In genomic region chr13:101729248-101730055, GRCm38 (mm10) we compare ENCODE assay signal across 9 mouse cellular contexts. TPM values are rescaled to one million over a fixed set of nuclear protein-coding genes. Genes with fewer than 3 reads are reported as not detected.
DNase-seq lines count a peak whose midpoint lies in the region; ATAC-seq and TF ChIP-seq lines count a peak whose summit lies in the region.
"Had no signal": no experiment of that assay in that cellular context is flagged by ENCODE, and none has a peak within 500 bp of the region (broad histone marks: within the 10 kb centered on the region; RNA-seq: fewer than 3 reads in every experiment).

No protein-coding gene starts in this region.

- 0 out of 2 replicates have a peak overlapping the region, but pooled peaks have one; percentile 30 for H3K27ac ChIP-seq in heart, embryonic 15.5 days
- no peak overlapping the region for H3K27ac ChIP-seq in forebrain, embryonic 15.5 days (replicated peaks)
- no peak overlapping the region for H3K27ac ChIP-seq in midbrain, embryonic 14.5 days (replicated peaks; ENCODE audit: low read depth, low read length)
- no peak overlapping the region for H3K27ac ChIP-seq in cerebellum, adult 2 months (ENCODE audit: insufficient read depth, low read length)

- no peak for TF ChIP-seq CTCF in brain, embryonic 14.5 days (IDR thresholded peaks at IDR 0.05; ENCODE audit: borderline replicate concordance, extremely low read depth, insufficient read depth, insufficient read length)
- no peak for TF ChIP-seq CTCF in cerebellum, adult 2 months (IDR thresholded peaks at IDR 0.05; ENCODE audit: borderline replicate concordance, insufficient read depth, low read depth, low read length)

- H3K36me3 ChIP-seq in heart, embryonic 15.5 days = no peaks in the 10 kb centered on the region
- no peaks in the 10 kb centered on the region for H3K36me3 ChIP-seq in forebrain, embryonic 15.5 days
- H3K36me3 ChIP-seq in midbrain, embryonic 14.5 days (ENCODE audit: control insufficient read depth, insufficient read depth, low read length) = no peaks in the 10 kb centered on the region

- H3K9ac ChIP-seq in heart, embryonic 15.5 days = no peak overlapping the region
- H3K9ac ChIP-seq in forebrain, embryonic 15.5 days (replicated peaks) = no peak overlapping the region
- H3K9ac ChIP-seq in midbrain, embryonic 14.5 days (replicated peaks; ENCODE audit: low read length) = no peak overlapping the region

- no peaks in the 10 kb centered on the region for H3K9me3 ChIP-seq in heart, embryonic 15.5 days (replicated peaks)
- no peaks in the 10 kb centered on the region for H3K9me3 ChIP-seq in forebrain, embryonic 15.5 days
- no peaks in the 10 kb centered on the region for H3K9me3 ChIP-seq in midbrain, embryonic 14.5 days (ENCODE audit: control insufficient read depth, low read length)

- TF ChIP-seq POLR2A in brain, embryonic 14.5 days (IDR thresholded peaks at IDR 0.05; ENCODE audit: borderline replicate concordance, extremely low read depth, insufficient read depth, insufficient read length, poor library complexity, severe bottlenecking) = no peak
- no peak for TF ChIP-seq POLR2A in cerebellum, adult 2 months (IDR thresholded peaks at IDR 0.05; ENCODE audit: borderline replicate concordance, insufficient read depth, low read length)

- no peak overlapping the region for H3K4me3 ChIP-seq in heart, embryonic 15.5 days
- no peak overlapping the region for H3K4me3 ChIP-seq in forebrain, embryonic 15.5 days
- H3K4me3 ChIP-seq in midbrain, embryonic 14.5 days (replicated peaks; ENCODE audit: low read depth, low read length) = no peak overlapping the region
- H3K4me3 ChIP-seq in cerebellum, adult 2 months (replicated peaks; ENCODE audit: insufficient read depth, low read depth, low read length) = no peak overlapping the region

- H3K27me3 ChIP-seq in heart, embryonic 15.5 days = no peaks in the 10 kb centered on the region
- no peaks in the 10 kb centered on the region for H3K27me3 ChIP-seq in forebrain, embryonic 15.5 days
- H3K27me3 ChIP-seq in midbrain, embryonic 14.5 days (ENCODE audit: control insufficient read depth, insufficient read depth, low read length) = no peaks in the 10 kb centered on the region
- no peaks in the 10 kb centered on the region for H3K27me3 ChIP-seq in cerebellum, adult 2 months (ENCODE audit: control insufficient read depth, insufficient read depth, low read length)

- ATAC-seq in heart, embryonic 15.5 days (replicated peaks; ENCODE audit: insufficient number of reproducible peaks, insufficient read depth, low FRiP score, low read depth) = 0 out of 2 replicates have a peak, but pooled peaks have one; percentile 21
- peak; percentile 41 for ATAC-seq in forebrain, embryonic 15.5 days (replicated peaks)
- no peak; the same call in 1 of the 2 replicates for ATAC-seq in midbrain, embryonic 14.5 days (ENCODE audit: low FRiP score, low TSS enrichment)
- ATAC-seq: inflammation-experienced regulatory T-cells, adult 6 months had no signal

- intact Hi-C loops in heart, postnatal 14 days (cut with DNase I) = loop anchor here (5.0 to 10.0 kb wide), 3 partner anchors 185 to 918 kb away; no protein-coding TSS in a partner anchor

- H3K4me1 ChIP-seq in heart, embryonic 15.5 days (replicated peaks) = peaks cover 25% of the 10 kb centered on the region
- H3K4me1 ChIP-seq in forebrain, embryonic 15.5 days = peaks cover 11% of the 10 kb centered on the region; the same call in 1 of the 2 replicates
- peaks cover 10% of the 10 kb centered on the region for H3K4me1 ChIP-seq in midbrain, embryonic 14.5 days (ENCODE audit: control insufficient read depth, insufficient read depth, low read length)
- no peaks in the 10 kb centered on the region for H3K4me1 ChIP-seq in cerebellum, adult 2 months (ENCODE audit: control insufficient read depth, insufficient read depth, low read length)

- no peak overlapping the region for H3K4me2 ChIP-seq in heart, embryonic 15.5 days
- H3K4me2 ChIP-seq in forebrain, embryonic 15.5 days (replicated peaks) = no peak overlapping the region
- no peak overlapping the region for H3K4me2 ChIP-seq in midbrain, embryonic 14.5 days (ENCODE audit: low read length)

- 69% methylated on average over 4 of the region's 4 CpGs for WGBS in heart, embryonic 15.5 days
- 47% methylated on average over 4 of the region's 4 CpGs for WGBS in forebrain, embryonic 15.5 days
- WGBS in midbrain, embryonic 14.5 days = 44% methylated on average over 4 of the region's 4 CpGs
- WGBS in cerebellum, adult 2 months = 74% methylated on average over 4 of the region's 4 CpGs

- DNase-seq in heart, postnatal 14 days = no peak
- DNase-seq in brain, embryonic 14.5 days (ENCODE audit: low read depth) = peak; percentile 63
- DNase-seq in midbrain, embryonic 14.5 days = peak; percentile 44
- no peak for DNase-seq in layer of hippocampus, adult 8-10 months (ENCODE audit: low spot score in 2 of 2)
- no peak for DNase-seq in cerebellum, adult 2 months
- no peak for DNase-seq in right cerebral cortex, postnatal 36 days (ENCODE audit: low spot score in 2 of 2)

RNA-seq across cellular contexts. Expression of gene Pik3r1, which starts 38.6 kb away (rescaled TPM):
- 20.2 and 23.8 TPM in 2 replicates for polyA plus RNA-seq in heart, embryonic 15.5 days (2015; fragmentation: Nextera tagmentation; extraction: Ambion mirVana)
- total RNA-seq in heart, postnatal 14 days (2021) = 100 to 1,000 TPM in 1 of 2 experiments, 10 to 100 TPM in 1; 99.1 to 106 TPM
- polyA plus RNA-seq in brain, embryonic 14.5 days (2012; rRNA removed) = 17.7 and 39.7 TPM in 2 replicates
- polyA plus RNA-seq in forebrain, embryonic 15.5 days (2015; fragmentation: Nextera tagmentation; extraction: Ambion mirVana) = 39.3 and 40.3 TPM in 2 replicates
- polyA plus RNA-seq in midbrain, embryonic 14.5 days (2014; fragmentation: Nextera tagmentation; extraction: Ambion mirVana) = 60.2 and 63.3 TPM in 2 replicates
- total RNA-seq in layer of hippocampus, adult 8-10 months (2022) = 10 to 100 TPM; 73.3 to 88.6 (median 79.4) TPM
- polyA plus RNA-seq in cerebellum, adult 2 months (2012; rRNA removed) = 44.9 and 51.6 TPM in 2 replicates

Comparison
In these comparisons a context has a peak if more than half of its experiments do, and no peak if none do; other contexts are left out.
1. DNase-seq: peak in brain, embryonic 14.5 days (single experiment) and midbrain, embryonic 14.5 days (single experiment); none in heart, postnatal 14 days (0 of 2), layer of hippocampus, adult 8-10 months (0 of 2), cerebellum, adult 2 months (0 of 2) and right cerebral cortex, postnatal 36 days (0 of 2).